Mouse (Mus musculus) large intestine, adult 2 months (tissue): ENCODE measurements around the gene Pou2f3. TPM values are rescaled to one million over a fixed set of nuclear protein-coding genes. Genes with fewer than 3 reads are reported as not detected.

ENCODE experiments used
- DNase-seq: peaks from one replicate; pipeline ENCODE4 v3.0.0-alpha.2; 2012; ENCODE audit warnings: low read depth, low spot score
- WGBS: fragments of 180-500 bp; shearing (Covaris S2); methylation state at CpG from one replicate; pipeline ENCODE4 v1.1.7; 2018; 5-methylcytosine and 5-hydroxymethylcytosine counted together
- polyA plus RNA-seq: library from polyadenylated mRNA; depleted of rRNA; stranded (reverse); fragments of >200 nt; gene quantifications from 2 replicates; pipeline ENCODE4 v1.2.3, GENCODE M21; 2012

The Pou2f3 gene
- polyA plus RNA-seq, 1 experiment = 1.0 TPM

GRCm38 (mm10) chr9:43116134-43116996, 93.8 kb downstream of the Pou2f3 start, which contains the start of gene Tmem136:
Tmem136 (minus strand) TSS chr9:43116570.
- no peak for DNase-seq
- WGBS = 6% methylated on average over 55 of the region's 55 CpGs

- DNase-seq = no peak
- WGBS = 27% methylated on average over 12 of the region's 12 CpGs
These were observed 94.6 kb downstream of the Pou2f3 start for GRCm38 (mm10) chr9:43115431-43116133.

GRCm38 (mm10) chr9:43114833-43115232, 95.3 kb downstream of the Pou2f3 start:
- 52% methylated on average over 4 of the region's 4 CpGs for WGBS
- no peak for DNase-seq

DNA sequence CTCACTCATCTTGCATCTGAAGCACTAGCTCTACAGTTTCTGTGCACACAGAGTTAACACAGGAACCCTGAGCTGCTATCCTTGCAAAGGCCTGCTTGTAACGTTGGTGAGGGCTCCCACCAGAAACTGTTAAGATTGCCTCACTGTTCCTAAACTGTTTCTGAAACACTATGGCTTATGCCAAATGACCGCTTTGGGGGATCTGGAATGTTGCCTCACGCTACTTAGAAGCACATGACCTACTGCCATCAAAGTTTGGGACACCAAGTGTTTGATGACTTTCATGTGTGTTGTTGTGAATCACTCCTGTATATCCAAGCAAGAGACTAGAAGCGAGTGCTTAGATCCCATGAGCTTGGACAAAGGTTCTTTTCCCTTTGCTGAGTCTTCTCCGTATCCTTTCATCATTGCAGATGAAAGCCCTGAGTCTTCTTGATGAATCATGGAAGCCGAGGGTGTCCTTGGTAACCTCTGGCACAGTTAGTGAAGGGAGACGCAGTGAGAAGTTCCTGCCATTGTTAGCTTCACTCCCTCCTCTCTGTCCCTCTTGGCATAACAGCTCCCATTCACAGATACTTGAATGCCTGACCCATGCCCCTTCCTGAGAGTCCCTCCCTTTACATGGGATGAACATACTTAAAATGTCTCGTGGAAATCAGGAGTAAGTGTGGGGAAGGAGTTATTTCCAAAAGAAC, 99.7 kb downstream of the Pou2f3 start:
- 82% methylated on average over 8 of the region's 8 CpGs for WGBS
- DNase-seq = no peak

DNA sequence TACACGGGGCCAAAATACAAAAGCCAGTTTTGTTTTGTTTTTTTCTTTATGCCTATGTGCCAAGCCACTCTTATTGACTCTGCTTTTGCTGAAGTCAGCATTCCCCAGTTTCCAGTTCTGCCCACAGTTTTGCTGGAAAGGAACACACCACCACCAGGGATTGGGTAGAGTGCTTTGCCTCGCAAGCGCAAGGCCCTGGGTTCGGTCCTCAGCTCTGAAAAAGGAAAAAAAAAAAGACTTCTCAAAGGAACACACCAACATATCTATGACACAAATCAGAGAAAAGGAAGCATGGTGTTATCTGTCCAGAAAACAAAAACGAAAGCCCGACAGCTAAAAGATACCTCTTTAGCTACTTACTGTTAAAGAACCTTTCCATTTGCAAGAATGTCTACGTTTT, 101.0 kb downstream of the Pou2f3 start:
- DNase-seq = no peak
- 92% methylated on average over 7 of the region's 7 CpGs for WGBS

- WGBS = 73% methylated on average over 3 of the region's 3 CpGs
- no peak for DNase-seq
These were observed 101.4 kb downstream of the Pou2f3 start for GRCm38 (mm10) chr9:43108721-43109120.

DNA sequence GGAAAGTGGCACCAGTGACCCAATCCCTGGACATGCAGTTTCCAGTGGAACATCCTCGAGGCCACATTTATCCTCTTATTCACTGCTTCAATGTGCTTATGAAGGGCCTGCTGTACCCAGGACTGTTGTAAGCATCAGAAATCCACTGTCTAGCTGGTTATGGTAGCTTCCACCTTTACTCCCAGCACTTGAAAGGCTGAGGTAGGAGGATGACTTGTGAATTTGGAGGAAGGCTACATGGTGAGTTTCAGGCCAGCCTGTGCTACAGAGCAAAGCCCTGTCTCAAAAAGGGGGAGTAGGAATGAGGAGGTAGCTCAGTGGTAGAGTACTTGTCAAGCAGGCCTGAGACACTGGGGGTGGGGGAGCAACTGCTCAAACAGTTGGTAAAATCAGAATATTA, 102.1 kb downstream of the Pou2f3 start:
- DNase-seq = no peak
- 90% methylated on average over 1 of the region's 1 CpGs for WGBS

- DNase-seq = no peak
- 37% methylated on average over 5 of the region's 5 CpGs for WGBS
These were observed 102.6 kb downstream of the Pou2f3 start for GRCm38 (mm10) chr9:43107555-43107954.

DNA sequence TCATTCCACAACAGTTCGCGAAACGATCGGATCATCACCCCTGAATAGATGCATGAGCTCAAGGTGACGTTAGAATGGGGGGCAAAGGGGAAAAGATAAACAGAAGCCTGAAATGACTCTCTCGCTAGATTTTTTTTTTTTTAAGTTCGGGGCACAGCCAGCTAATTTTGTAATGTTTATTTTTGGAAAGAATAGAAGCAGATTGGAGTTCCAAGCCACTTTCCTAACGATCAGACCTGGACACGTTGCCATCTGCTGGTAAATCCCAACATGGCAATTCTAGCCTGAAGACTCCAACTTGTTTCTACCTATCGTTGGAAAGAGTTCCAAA, 103.0 kb downstream of the Pou2f3 start, which contains the start of gene Arhgef12:
Arhgef12 (minus strand) TSS at position 53 of the 331 bp plus-strand sequence.
- WGBS = 11% methylated on average over 10 of the region's 10 CpGs
- peak; percentile 44 for DNase-seq

GRCm38 (mm10) chr9:43106426-43107186, 103.6 kb downstream of the Pou2f3 start:
- no peak for DNase-seq
- 5% methylated on average over 22 of the region's 22 CpGs for WGBS

- WGBS = under 1% methylated on average over 91 of the region's 91 CpGs
- DNase-seq = peak; percentile 58
These were observed 104.4 kb downstream of the Pou2f3 start for GRCm38 (mm10) chr9:43105664-43106361.

GRCm38 (mm10) chr9:43104873-43105663, 105.1 kb downstream of the Pou2f3 start:
- peak; percentile 25 for DNase-seq
- under 1% methylated on average over 40 of the region's 40 CpGs for WGBS

DNA sequence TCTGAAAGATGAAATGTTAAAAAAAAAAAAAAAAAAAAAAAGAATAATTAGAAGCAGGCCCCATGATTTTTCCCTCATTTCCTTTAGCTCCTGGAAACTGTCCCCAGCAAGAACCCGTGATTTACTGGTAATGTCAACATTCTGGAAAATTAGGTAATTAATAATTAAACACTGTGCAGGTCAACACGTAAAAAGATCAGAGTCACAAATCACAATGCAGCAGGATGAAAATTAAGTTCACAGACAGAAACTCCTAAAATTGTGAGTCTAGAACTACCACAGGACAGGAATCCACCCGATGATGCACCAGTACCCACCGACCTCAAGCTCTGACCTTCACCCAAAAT, 105.7 kb downstream of the Pou2f3 start:
- DNase-seq = no peak
- 5% methylated on average over 4 of the region's 4 CpGs for WGBS

GRCm38 (mm10) chr9:43103675-43104299, 106.4 kb downstream of the Pou2f3 start:
- 26% methylated on average over 4 of the region's 4 CpGs for WGBS
- DNase-seq = no peak

GRCm38 (mm10) chr9:43102931-43103330, 107.2 kb downstream of the Pou2f3 start:
- 70% methylated on average over 2 of the region's 2 CpGs for WGBS
- no peak for DNase-seq

- 45% methylated on average over 8 of the region's 8 CpGs for WGBS
- DNase-seq = no peak
These were observed 108.1 kb downstream of the Pou2f3 start for GRCm38 (mm10) chr9:43101936-43102595.

- DNase-seq = no peak
- 79% methylated on average over 4 of the region's 4 CpGs for WGBS
These were observed 111.2 kb downstream of the Pou2f3 start for GRCm38 (mm10) chr9:43098922-43099321.
